Mouse (Mus musculus) mammary gland, adult 2 months (tissue): ENCODE measurements around the gene Lce3a. TPM values are rescaled to one million over a fixed set of nuclear protein-coding genes. Genes with fewer than 3 reads are reported as not detected.

Experiments
- polyA plus RNA-seq: library from polyadenylated mRNA; depleted of rRNA; stranded (reverse); fragments of >200 nt; gene quantifications from 2 replicates; pipeline ENCODE4 v1.2.3, GENCODE M21; 2012; ENCODE audit warnings: low replicate concordance; rRNA removed

Lce3a gene
- not detected in 2 replicates for polyA plus RNA-seq

DNA sequence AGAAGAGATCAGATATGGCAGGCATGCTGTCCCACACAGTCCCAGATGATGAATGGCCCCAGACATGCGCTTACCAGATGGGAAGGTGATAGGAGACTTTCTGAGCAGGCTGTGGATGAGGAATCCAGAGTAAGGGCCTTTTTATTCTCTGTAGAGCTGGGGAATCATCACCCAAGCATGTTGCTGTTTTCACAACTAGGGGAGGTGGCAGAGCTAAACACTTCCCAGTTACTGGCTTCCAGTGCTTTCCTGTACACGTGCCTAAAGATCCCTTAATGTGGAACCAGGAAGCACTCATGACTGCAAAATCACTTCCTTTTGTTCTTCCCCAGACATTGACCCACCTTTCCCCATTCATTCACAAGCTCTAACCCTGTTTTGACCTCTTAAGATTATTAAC lies at the start of gene Lce3a:
Lce3a (minus strand) TSS at position 101 of the 400 bp plus-strand sequence.

DNA sequence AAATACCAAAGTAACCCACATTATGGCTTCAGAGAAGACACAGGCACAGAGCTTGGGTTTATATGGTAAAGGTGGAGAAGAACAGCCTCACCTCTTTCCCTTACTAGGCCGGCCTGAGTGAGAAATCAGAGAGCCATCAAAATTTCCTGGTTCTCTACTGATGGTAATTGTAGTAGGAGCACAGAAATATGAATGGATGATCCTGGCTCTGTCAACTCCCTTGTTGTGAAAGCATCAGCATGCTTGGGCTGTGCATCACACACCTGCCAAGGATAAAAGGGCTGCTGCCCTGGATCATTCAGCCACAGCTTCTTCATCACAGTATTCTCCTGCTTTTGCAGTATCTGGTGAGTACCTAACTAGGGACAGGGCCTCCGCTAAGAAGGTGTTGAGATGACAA lies 40.7 kb upstream of the Lce3a start, which contains the start of gene Lce3e:
Lce3e (plus strand) TSS at position 301 of the 400 bp plus-strand sequence.

DNA sequence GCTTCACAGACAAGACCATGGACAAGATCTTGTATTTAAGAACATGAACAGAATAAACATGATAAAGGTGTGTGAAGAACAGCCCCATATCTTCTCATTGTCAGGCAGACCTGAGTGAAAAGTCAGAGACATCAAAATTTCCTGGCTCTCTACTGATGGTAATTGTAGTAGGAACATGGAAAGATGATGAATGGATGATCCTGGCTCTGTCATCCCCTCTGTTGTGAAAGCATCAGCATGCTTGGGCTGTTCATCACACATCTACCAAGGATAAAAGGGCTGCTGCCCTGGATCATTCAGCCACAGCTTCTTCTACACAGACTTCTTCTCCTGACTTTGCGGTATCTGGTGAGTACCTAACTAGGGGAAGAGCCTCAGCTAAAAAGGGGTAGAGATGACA lies 31.1 kb upstream of the Lce3a start, which contains the start of gene Lce3d:
Lce3d (plus strand) TSS at position 301 of the 400 bp plus-strand sequence.

DNA sequence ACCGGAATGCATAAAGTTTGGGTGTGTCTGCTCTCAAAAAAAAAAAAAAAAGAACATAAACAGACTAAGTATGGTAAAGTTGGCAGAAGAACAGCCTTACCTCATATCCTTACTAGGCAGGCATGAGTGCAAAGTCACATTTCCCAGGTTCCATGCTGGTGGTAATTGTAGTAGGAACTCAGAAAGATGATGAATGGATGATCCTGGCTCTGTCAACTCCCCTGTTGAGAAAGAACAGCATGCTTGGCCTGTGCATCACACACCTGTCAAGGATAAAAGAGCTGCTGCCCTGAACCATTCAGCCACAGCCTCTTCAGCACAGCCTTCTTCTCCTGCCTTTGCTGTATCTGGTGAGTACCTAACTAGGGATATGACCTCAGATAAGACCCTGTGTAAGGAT lies 18.2 kb upstream of the Lce3a start, which contains the start of gene Lce3c:
Lce3c (plus strand) TSS at position 301 of the 400 bp plus-strand sequence.

DNA sequence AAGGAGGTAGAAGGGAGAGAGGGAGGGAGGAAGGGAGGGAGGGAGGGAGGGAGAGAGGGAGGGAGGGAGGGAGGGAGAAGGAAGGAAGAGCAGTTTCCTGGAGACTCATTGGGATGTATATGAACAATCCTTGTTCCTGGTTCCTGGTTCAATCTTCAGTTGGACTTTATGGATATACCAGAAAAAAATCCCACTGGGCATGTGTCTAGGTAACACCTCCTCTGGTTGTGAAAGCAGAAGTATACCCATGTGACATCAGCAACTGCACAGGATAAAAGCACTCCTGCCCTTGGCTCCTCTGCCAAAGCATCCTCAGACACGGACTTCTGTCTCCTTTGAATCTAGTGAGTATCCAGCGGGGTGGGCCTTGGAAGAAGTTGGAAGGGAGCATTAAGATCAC lies 6.6 kb upstream of the Lce3a start, which contains the start of gene Lce3b:
Lce3b (plus strand) TSS at position 301 of the 400 bp plus-strand sequence.

Other genes starting within 250 kb of the Lce3a start
- 1.2 and 5.9 TPM in 2 replicates for gene Lce1c, start 247.0 kb downstream of the Lce3a start, polyA plus RNA-seq
- gene Lce1d, start 239.0 kb downstream of the Lce3a start, polyA plus RNA-seq, result 0.31 and 3.0 TPM in 2 replicates
- gene Lce1e, start 217.2 kb downstream of the Lce3a start, polyA plus RNA-seq, result 0.93 TPM in 1 of 2 replicates, not detected in the other
- gene Lce1f, start 205.9 kb downstream of the Lce3a start, polyA plus RNA-seq, result 0.91 TPM in 1 of 2 replicates, not detected in the other
- gene Gm38119, start 187.1 kb downstream of the Lce3a start, polyA plus RNA-seq, result not detected in 2 replicates
- not detected in 2 replicates for gene Lce1g, start 173.9 kb downstream of the Lce3a start, polyA plus RNA-seq
- 0.22 and 0.56 TPM in 2 replicates for gene Lce1h, start 161.2 kb downstream of the Lce3a start, polyA plus RNA-seq
- 1.3 TPM in 1 of 2 replicates, not detected in the other for gene Lce1i, start 147.3 kb downstream of the Lce3a start, polyA plus RNA-seq
- 0.95 TPM in 1 of 2 replicates, not detected in the other for gene Lce1j, start 135.7 kb downstream of the Lce3a start, polyA plus RNA-seq
- 0.76 TPM in 1 of 2 replicates, not detected in the other for gene Lce1k, start 118.3 kb downstream of the Lce3a start, polyA plus RNA-seq
- gene Kprp, start 99.0 kb downstream of the Lce3a start, polyA plus RNA-seq, result 0.30 and 3.9 TPM in 2 replicates
- gene Lce1l, start 74.9 kb downstream of the Lce3a start, polyA plus RNA-seq, result 5.9 TPM in 1 of 2 replicates, not detected in the other
- gene 2310050C09Rik, start 56.0 kb downstream of the Lce3a start, polyA plus RNA-seq, result 0.25 and 9.0 TPM in 2 replicates
- not detected in 2 replicates for gene Lce3b, start 6.7 kb upstream of the Lce3a start, polyA plus RNA-seq
- not detected in 2 replicates for gene Lce3c, start 18.3 kb upstream of the Lce3a start, polyA plus RNA-seq
- gene Lce3d, start 31.2 kb upstream of the Lce3a start, polyA plus RNA-seq, result not detected in 2 replicates
- gene Lce3e, start 40.8 kb upstream of the Lce3a start, polyA plus RNA-seq, result not detected in 2 replicates
- 0.30 TPM in 1 of 2 replicates, not detected in the other for gene Lce3f, start 66.0 kb upstream of the Lce3a start, polyA plus RNA-seq
- 0.85 and 11.7 TPM in 2 replicates for gene Crct1, start 89.5 kb upstream of the Lce3a start, polyA plus RNA-seq
- 1.9 and 9.2 TPM in 2 replicates for gene Lce1m, start 92.8 kb upstream of the Lce3a start, polyA plus RNA-seq
- gene Gm4858, start 142.6 kb upstream of the Lce3a start, polyA plus RNA-seq, result not detected in 2 replicates
- not detected in 2 replicates for gene Crnn, start 218.6 kb upstream of the Lce3a start, polyA plus RNA-seq